Mouse (Mus musculus) gastrocnemius, adult 2 months (tissue): Measurements from ENCODE around the gene Blvrb. TPM values are rescaled to one million over a fixed set of nuclear protein-coding genes. Genes with fewer than 3 reads are reported as not detected.
A peak's percentile ranks its signal among the peaks of the same experiment; 100 is the strongest.
"Not testable (repeated sequence)": the region's sequence is repeated elsewhere in the genome, so short reads cannot be mapped to it uniquely, and the experiment has no call there.

Experiments
- DNase-seq: peaks from one replicate; pipeline ENCODE4 v3.0.0; 2022
- H3K27ac ChIP-seq: fragments of 200-600 bp; 2 replicates; pipeline ENCODE4 v1.8.1; 2022; ENCODE audit warnings: mild to moderate bottlenecking
- H3K4me3 ChIP-seq: fragments of 200-600 bp; 2 replicates; pipeline ENCODE4 v1.8.1; 2022; ENCODE audit warnings: mild to moderate bottlenecking, moderate library complexity
- CTCF ChIP-seq: fragments of 200-600 bp; IDR thresholded peaks from 2 replicates; pipeline ENCODE4 v1.8.1; 2022; ENCODE audit warnings: antibody characterized with exemption, mild to moderate bottlenecking, moderate library complexity
- intact Hi-C: fragments of 180-260 bp; cut with DNase I; formaldehyde crosslinking; loops from one replicate; pipeline ENCODE4 v1.15.1; 2025
- total RNA-seq, 2 experiments: library from RNA; stranded (reverse); gene quantifications; 2 replicates each; pipeline ENCODE4 v1.2.3; 2021

Blvrb gene
- total RNA-seq, 2 experiments from 2014 or later: 8.9 to 15.8 TPM

GRCm38 (mm10) chr7:27490227-27490542 lies 42.4 kb downstream of the Blvrb start:
- DNase-seq: no peak
- peak overlapping the region; percentile 71 for H3K4me3 ChIP-seq
- peak overlapping the region; percentile 98 for H3K27ac ChIP-seq
- intact Hi-C loops: loop anchor here (2.0 to 5.0 kb wide), 2 partner anchors 17 to 1682 kb away; partner anchors contain the start of genes Ggn and Spred3
- TF ChIP-seq CTCF: no peak

DNA sequence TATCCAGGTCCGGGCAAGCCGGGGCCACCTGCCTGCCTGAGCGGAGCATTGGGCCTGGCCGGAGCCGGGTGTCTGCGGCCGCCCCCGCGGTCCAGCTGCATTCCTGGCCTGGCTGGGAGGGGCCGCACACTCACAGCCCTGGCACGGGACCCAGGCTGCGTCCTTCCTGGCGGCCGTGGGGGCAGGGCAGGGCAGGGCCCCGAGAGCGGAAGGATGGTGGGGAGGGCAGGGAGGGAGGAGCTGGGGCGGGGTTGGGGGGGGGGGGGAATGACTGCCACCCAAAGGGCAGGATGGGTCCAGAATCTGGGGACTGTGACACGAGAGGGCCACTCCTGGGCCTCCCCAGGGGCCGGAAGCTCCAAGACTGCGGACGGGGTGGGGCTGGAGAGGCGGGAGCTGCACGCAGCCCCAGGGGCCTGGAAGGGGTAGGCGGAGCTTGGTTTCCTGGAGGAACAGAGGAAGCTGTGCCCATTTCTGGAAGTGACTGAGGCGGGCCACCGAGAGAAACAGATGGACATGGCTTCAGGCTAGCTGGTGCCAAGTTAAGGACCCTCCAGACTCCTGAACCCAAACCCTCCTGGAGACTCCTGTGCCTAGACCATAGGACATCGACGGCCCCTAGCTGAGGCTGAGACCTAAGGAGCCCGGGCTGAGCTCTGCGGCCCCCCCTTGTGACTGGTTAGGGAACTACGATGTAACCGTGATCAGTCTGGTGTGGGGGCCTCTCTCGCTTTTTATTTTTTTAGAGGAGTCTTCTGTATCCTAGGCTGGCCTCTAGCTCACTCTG lies 43.0 kb downstream of the Blvrb start:
- TF ChIP-seq CTCF: peak; percentile 96
- intact Hi-C loops: loop anchor here (2.0 to 5.0 kb wide), 2 partner anchors 16 to 1682 kb away; partner anchors contain the start of genes Ggn and Spred3

DNA sequence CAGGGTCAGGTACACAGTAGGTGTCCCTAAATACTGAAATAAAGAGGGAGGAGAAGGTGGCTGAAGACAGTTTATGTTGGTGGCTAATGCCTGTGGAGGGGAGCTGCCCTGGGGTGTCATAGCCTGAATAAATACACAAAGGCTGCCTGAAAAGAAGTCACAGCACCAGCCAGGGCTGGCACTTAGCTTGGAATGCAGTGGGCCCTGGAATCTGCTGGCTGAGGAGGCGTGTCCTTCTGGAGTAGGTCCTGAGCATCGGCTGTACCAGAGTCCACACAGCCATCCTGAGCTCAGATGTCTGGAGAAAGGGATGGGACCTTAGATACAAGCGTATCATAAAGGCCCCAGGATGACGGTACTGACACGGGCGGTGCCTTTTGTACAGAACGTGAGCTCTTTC lies 44.1 kb downstream of the Blvrb start:
- no peak for TF ChIP-seq CTCF
- peak overlapping the region; percentile 98 for H3K27ac ChIP-seq
- no peak overlapping the region for H3K4me3 ChIP-seq
- no peak for DNase-seq
- intact Hi-C loops: loop anchor here (2.0 to 5.0 kb wide), 2 partner anchors 15 to 1680 kb away; partner anchors contain the start of genes Ggn and Spred3

More for the DNA sequence above, 43.0 kb downstream of the Blvrb start:
- peak; percentile 98 for DNase-seq
- Histone ChIP-seq H3K27ac (peak overlapping the region; percentile 98), H3K4me3 (peak overlapping the region; percentile 71)

GRCm38 (mm10) chr7:27493022-27493421 lies 45.2 kb downstream of the Blvrb start:
- Histone ChIP-seq H3K27ac (peak overlapping the region; percentile 98; the same call in 1 of the 2 replicates), H3K4me3 (no peak overlapping the region)
- intact Hi-C loops: loop anchor here (5.0 kb wide), 1 partner anchor 1679 kb away; the partner anchor contains the start of genes Ggn and Spred3
- no peak for DNase-seq
- TF ChIP-seq CTCF: no peak

- Histone ChIP-seq H3K27ac (0 out of 2 replicates have a peak overlapping the region, but pooled peaks have one; percentile 13), H3K4me3 (no peak overlapping the region)
- TF ChIP-seq CTCF: no peak
- DNase-seq: no peak
- intact Hi-C loops: loop anchor here (5.0 kb wide), 1 partner anchor 1679 kb away; the partner anchor contains the start of genes Ggn and Spred3
Observed at GRCm38 (mm10) chr7:27493450-27493849, 45.7 kb downstream of the Blvrb start.

DNA sequence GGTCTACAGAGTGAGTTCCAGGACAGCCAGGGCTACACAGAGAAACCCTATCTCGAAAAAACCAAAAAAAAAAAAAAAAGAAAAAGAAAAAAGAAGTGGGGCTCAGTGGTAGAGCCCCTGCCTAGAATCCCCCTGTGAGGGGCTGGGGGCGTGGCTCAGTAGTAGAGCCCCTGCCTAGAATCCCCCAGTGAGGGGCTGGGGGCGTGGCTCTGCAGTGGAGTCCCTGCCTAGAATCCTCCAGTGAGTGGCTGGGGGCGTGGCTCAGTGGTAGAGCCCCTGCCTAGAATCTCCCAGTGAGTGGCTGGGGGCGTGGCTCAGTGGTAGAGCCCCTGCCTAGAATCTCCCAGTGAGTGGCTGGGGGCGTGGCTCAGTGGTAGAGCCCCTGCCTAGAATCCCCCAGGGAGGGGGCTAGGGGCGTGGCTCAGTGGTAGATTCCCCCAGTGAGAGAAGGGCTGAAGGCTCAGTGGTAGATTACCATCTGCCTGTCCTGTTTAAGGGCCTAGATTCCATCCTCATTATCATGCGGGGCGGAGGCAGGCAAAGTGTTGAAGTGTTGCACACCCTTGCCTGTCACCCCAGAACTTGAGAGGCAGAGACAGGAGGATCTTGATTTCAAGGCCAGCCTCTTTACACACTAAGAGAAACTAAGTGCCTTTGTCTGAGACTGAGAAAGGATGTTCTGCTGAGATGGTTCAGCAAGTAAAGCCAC lies 47.0 kb downstream of the Blvrb start:
- not testable (repeated sequence) for DNase-seq, H3K27ac ChIP-seq, H3K4me3 ChIP-seq
- intact Hi-C loops: loop anchor here (5.0 kb wide), 1 partner anchor 1677 kb away; the partner anchor contains the start of genes Ggn and Spred3

DNA sequence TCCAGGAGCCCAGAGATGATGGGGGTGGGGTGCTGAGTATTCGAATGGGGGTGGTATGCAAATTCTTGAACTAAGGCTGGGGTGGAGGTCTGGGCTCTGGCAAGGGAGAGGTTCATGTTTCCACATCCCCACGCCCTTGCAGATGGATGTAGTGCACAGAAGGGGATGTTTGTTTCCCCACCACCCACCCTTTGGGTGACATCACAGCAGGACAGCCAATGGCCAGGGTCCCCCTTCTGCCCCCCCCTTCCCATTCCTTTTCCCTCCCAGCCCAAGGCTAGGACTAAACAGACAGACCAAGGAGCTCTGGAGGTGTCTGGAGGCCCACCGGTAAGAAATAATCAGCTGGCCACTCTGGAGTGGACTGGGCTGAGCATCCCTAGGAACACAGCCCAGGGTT lies 51.3 kb downstream of the Blvrb start, which contains the start of gene Prx:
Gene Prx (plus strand): TSS at position 289 of the 400 bp plus-strand sequence.
- Histone ChIP-seq H3K27ac (0 out of 2 replicates have a peak within 1 kb of the TSS, but pooled peaks have one; percentile 35), H3K4me3 (peak within 1 kb of the TSS; percentile 26)
- TF ChIP-seq CTCF: no peak
- no peak for DNase-seq
- intact Hi-C loops: no loop called here

DNA sequence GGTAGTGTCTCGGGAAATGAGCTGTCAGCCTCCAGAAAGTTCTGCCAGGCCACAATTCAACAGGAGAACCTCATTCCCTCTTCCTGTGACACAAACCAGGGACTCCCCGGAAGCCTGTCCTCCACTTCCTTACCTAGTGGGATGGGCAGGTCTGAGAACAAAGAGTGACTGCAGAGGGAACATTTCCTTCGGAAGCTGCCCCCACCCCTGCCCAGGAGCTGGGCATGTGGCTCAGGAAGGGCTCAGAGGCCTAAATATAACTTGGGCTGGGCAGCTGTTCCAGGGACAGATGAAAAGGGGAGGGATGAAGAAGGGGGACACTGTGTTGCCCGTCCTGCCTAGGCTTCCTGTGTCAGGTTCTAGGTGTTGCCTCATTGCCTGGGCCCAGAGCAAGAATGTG lies 53.8 kb downstream of the Blvrb start:
- Histone ChIP-seq H3K27ac (peak overlapping the region; percentile 90), H3K4me3 (peak overlapping the region; percentile 37)
- TF ChIP-seq CTCF: no peak
- intact Hi-C loops: no loop called here
- peak; percentile 82 for DNase-seq

GRCm38 (mm10) chr7:27506765-27507370 lies 59.1 kb downstream of the Blvrb start:
- Histone ChIP-seq H3K27ac (peak overlapping the region; percentile 97), H3K4me3 (peak overlapping the region; percentile 87)
- DNase-seq: no peak
- intact Hi-C loops: loop anchor here (2.0 kb wide), 1 partner anchor 16 kb away; no protein-coding TSS in a partner anchor
- no peak for TF ChIP-seq CTCF

DNA sequence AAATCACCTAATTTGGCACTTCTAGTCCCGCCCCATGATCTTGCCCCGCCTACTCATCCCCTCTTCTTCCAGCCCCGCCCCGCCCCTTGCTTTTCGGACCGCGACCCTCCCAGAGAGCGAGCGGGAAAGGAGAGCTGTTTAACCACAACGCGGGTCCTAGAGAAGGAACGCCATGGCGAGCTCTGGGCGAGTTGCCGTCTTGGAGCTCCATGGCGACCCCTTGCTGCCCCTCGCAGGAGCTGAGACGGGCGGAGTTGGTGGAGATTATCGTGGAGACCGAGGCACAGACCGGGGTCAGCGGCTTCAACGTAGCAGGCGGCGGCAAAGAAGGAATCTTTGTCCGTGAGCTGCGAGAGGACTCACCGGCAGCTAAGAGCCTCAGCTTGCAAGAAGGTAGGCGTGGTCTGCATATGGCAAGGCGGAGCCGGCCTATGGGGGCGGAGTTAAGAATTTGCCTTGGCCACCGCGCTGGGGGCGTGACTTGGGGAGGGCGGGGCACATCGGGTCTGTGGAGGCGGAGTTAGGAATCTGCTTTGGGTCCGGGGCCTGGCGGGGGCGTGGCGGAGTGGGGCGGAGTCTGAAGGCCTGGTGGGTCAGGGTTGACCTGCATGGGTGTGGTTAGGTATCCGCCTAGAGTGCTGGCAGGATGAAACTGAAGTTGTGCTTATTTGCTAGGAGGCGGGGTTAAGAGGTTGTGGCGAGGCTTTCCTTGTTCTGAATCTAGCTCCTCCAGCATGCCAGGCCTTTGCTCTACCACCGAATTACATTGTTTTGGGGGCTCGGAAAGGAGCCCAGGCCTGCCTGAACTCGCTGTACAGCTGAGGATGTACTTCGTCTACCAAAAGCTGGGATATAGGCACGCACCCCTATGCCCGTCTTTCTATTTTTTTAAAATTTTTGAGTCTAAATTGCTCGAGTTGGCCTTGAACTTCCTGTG lies 60.2 kb downstream of the Blvrb start:
- peak overlapping the region; percentile 97 for H3K27ac ChIP-seq
- intact Hi-C loops: loop anchor here (2.0 kb wide), 2 partner anchors 17 to 19 kb away; no protein-coding TSS in a partner anchor
- TF ChIP-seq CTCF: peak; percentile 21
- H3K4me3 ChIP-seq: peak overlapping the region; percentile 87
- peak; percentile 98 for DNase-seq

GRCm38 (mm10) chr7:27508648-27509005 lies 60.8 kb downstream of the Blvrb start:
- peak; percentile 80 for TF ChIP-seq CTCF
- peak overlapping the region; percentile 87 for H3K4me3 ChIP-seq
- intact Hi-C loops: loop anchor here (2.0 kb wide), 1 partner anchor 18 kb away; no protein-coding TSS in a partner anchor

More at GRCm38 (mm10) chr7:27508648-27509005, 60.8 kb downstream of the Blvrb start:
- DNase-seq: peak; percentile 73
- peak overlapping the region; percentile 97 for H3K27ac ChIP-seq
